Mouse (Mus musculus) heart, postnatal 4 days (tissue): Measurements from ENCODE around the gene Map4k4. TPM values are rescaled to one million over a fixed set of nuclear protein-coding genes. Genes with fewer than 3 reads are reported as not detected.

Experiments
- DNase-seq: peaks from one replicate; pipeline ENCODE4 v3.0.0; 2021
- total RNA-seq, 2 experiments: library from RNA; stranded (reverse); gene quantifications; 2 replicates each; pipeline ENCODE4 v1.2.3; 2021

The Map4k4 gene
- total RNA-seq, 2 experiments from 2014 or later, result 207 to 231 TPM

GRCm38 (mm10) chr1:39901063-39901811, 524 bp downstream of the Map4k4 start:
- DNase-seq, result peak; percentile 58

GRCm38 (mm10) chr1:39901851-39902703, 1.4 kb downstream of the Map4k4 start:
- peak; percentile 65 for DNase-seq

DNA sequence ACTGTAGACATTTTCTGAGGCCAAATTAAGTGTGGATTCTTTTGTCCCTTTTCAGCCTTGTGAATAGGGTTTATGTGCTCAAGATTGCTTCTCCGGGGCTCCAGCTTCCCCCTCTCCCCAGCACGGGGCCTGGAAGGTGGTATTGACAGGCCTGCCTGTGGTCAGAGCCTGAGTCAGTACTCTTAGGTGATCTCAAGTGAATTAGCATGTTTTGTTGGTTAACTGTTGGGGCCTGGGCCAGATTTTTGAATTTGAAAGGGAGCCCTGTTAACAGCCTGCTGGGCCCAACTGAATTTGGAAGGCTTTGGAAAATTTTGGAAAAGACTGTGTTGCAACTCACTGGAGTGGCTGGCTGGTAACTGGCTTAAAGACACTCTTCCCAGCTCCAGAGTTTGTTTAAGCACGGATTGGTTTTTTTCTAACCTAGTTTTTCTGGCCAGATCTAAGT, 2.0 kb downstream of the Map4k4 start:
- peak; percentile 60 for DNase-seq

DNA sequence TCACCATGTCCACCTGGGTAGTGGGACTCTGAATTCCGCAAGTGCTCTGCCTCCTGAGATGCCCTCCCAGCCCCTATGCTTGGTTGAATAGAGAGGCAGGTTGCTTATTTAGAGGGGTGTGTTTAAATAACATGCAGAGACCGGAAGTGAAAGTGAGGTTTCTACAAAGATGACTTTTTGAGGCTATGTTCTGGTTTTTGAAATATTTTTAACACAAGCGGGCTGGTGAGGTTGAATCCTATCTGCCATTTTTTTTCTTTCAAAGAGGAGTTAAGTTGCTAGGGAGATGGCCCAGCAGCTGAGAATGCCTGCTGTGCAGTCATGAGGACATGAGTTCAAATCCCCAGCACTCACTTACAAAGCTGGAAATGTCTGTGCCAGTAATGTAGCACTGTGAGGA, 4.0 kb downstream of the Map4k4 start:
- no peak for DNase-seq

DNA sequence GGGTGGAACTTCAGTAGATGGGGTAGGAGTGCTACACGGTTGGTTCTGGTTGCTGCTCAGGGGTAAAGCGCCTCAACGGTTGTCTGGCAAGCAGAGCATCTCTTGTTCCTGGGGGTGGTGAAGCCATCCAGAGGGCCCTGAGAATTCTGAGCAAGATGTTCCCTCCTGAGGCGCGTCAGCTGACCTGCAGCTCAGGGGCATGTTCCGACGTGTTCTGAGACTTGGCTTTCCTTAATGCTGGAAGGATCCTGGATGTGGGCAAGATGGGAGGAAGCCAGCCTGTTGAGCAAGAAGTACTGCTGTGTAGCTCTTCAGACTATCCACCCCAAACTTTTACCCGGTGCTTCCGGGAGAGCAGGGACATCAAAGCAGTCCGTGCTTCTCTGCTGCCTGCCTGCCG, 6.2 kb downstream of the Map4k4 start:
- DNase-seq, result peak; percentile 6

- no peak for DNase-seq
Measured at GRCm38 (mm10) chr1:39908976-39909375, 8.3 kb downstream of the Map4k4 start.

DNA sequence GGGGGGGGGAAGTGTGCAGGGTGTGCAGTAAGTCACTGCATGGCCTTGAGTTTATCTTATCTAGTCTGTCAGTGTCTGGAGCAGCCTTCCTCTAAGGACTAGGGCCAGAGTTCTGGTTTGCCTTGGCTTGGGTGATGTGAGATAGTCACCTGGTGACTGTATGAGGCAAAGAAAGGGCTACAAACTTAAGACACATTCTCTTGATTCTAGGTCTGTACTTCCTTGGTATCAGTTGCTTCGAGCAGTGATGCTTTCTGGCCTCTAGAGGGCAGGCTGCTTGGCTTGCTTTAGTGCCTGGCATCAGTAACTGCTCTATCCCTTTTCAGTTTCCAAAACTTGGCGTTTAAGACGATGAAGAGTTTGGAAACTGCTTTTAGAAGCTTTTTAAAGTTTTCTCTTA, 10.7 kb downstream of the Map4k4 start:
- peak; percentile 56 for DNase-seq

- no peak for DNase-seq
Measured at GRCm38 (mm10) chr1:39913256-39913655, 12.5 kb downstream of the Map4k4 start.

GRCm38 (mm10) chr1:39916144-39916543, 15.4 kb downstream of the Map4k4 start:
- no peak for DNase-seq

GRCm38 (mm10) chr1:39917855-39918516, 17.3 kb downstream of the Map4k4 start:
- no peak for DNase-seq

GRCm38 (mm10) chr1:39918517-39919115, 17.9 kb downstream of the Map4k4 start:
- no peak for DNase-seq

DNA sequence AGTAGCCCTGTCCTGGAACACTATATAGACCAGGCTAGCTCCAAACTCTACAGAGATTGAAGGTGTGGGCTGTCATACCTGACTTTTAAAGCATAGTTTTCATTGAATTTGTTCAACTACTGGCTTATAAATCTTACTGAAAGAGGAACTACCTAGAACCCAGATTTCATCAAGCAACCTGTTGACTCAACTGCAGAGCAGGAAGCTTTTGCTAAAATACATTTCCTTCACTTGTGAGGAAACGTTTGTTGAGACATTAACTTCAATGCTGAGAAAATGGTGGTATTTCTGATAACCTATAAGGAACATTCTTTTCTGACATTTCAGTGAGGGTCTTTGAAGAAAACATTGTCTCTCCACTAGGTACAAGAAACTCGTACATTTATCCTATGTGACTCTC, 19.9 kb downstream of the Map4k4 start:
- DNase-seq, result no peak

- no peak for DNase-seq
Measured at GRCm38 (mm10) chr1:39921996-39922395, 21.3 kb downstream of the Map4k4 start.

- peak; percentile 51 for DNase-seq
Measured at GRCm38 (mm10) chr1:39922714-39923113, 22.0 kb downstream of the Map4k4 start.

GRCm38 (mm10) chr1:39923395-39924337, 23.0 kb downstream of the Map4k4 start:
- peak; percentile 44 for DNase-seq

GRCm38 (mm10) chr1:39931055-39931454, 30.3 kb downstream of the Map4k4 start:
- no peak for DNase-seq

DNA sequence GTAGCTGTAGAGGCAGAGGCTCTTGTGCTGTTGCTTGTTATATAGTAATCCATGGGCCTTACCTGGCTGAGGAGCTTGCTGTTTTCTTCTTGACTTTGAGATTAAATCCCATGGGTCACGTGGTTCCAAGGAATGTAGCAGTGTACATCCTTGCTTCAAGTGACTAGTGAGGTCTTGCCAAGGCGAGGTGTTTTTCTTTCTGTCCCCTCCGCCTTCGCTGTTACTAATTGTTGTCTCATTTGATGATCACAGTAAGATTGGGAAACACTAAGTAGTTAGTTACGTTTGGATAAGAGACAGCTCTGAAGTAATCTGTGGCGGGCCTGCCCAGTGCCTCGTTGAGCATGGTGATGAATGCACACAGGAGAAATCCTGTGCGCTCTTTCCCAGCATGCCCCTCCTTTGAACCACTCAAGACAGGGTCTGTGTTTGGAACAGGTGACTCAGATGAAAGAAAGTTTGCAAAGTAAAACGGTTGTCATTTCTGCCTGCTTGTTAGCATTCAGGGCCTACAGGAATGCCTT, 31.6 kb downstream of the Map4k4 start:
- DNase-seq, result no peak

DNA sequence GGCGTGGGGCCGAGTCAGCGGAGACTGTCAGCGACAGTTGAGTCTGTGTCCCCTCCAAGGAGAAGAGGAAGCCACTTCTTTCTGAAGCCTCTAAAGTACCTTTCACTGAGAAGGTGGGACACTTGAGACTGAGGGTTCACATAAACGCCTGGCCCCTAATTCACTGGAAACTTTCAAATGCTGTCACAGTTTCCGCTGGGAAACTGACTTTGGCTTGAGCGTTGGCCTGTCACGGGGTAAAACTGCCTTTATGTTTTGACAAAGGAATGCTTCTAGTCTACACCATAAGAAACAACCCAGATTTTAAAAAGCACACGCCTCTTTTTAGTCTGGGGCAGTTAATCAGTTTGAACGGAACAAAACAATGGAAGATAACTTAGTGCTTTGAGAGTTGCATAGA, 32.2 kb downstream of the Map4k4 start:
- DNase-seq, result no peak

- no peak for DNase-seq
Measured at GRCm38 (mm10) chr1:39934954-39935353, 34.2 kb downstream of the Map4k4 start.

GRCm38 (mm10) chr1:39935616-39936015, 34.9 kb downstream of the Map4k4 start:
- no peak for DNase-seq

GRCm38 (mm10) chr1:39936332-39936802, 35.7 kb downstream of the Map4k4 start:
- peak; percentile 92 for DNase-seq
